Comparison of ENCODE assay signal across 8 mouse cellular contexts in genomic region chr1:72599146-72600101, GRCm38 (mm10). TPM values are rescaled to one million over a fixed set of nuclear protein-coding genes. Genes with fewer than 3 reads are reported as not detected.
DNase-seq lines count a peak whose midpoint lies in the region; ATAC-seq and TF ChIP-seq lines count a peak whose summit lies in the region.

No protein-coding gene starts in this region.

- no peak for TF ChIP-seq CTCF in intestine, postnatal 0 days (IDR thresholded peaks at IDR 0.05; ENCODE audit: low read depth)

- WGBS in intestine, embryonic 14.5 days: 56% methylated on average over 21 of the region's 21 CpGs
- 58% methylated on average over 21 of the region's 21 CpGs for WGBS in intestine, postnatal 0 days
- WGBS in heart, embryonic 10.5 days: 68% methylated on average over 21 of the region's 21 CpGs
- 51% methylated on average over 21 of the region's 21 CpGs for WGBS in stomach, embryonic 15.5 days

- ATAC-seq in intestine, embryonic 14.5 days (replicated peaks; ENCODE audit: low FRiP score, low TSS enrichment, low read depth): 0 out of 2 replicates have a peak, but pooled peaks have one; percentile 43
- no peak for ATAC-seq in intestine, postnatal 0 days
- no peak; the same call in 1 of the 2 replicates for ATAC-seq in stomach, embryonic 15.5 days (ENCODE audit: insufficient read depth, low FRiP score, low read depth)

- H3K9me3 ChIP-seq in intestine, embryonic 14.5 days (ENCODE audit: control insufficient read depth, low read length): no peaks in the 10 kb centered on the region
- H3K9me3 ChIP-seq in intestine, postnatal 0 days (ENCODE audit: control insufficient read depth): no peaks in the 10 kb centered on the region
- no peaks in the 10 kb centered on the region for H3K9me3 ChIP-seq in heart, embryonic 10.5 days
- no peaks in the 10 kb centered on the region for H3K9me3 ChIP-seq in stomach, embryonic 15.5 days

- no peak for DNase-seq in intestine, embryonic 14.5 days (ENCODE audit: low spot score)
- DNase-seq in heart, embryonic 10.5 days (ENCODE audit: low spot score): no peak
- DNase-seq in kidney, postnatal 14 days: peak; percentile 82
- no peak for DNase-seq in c-Kit-positive CD71-positive TER-119-positive erythroid progenitor cells, embryonic 14.5 days (ENCODE audit: low spot score)
- DNase-seq in layer of hippocampus, postnatal 36 days: no peak
- DNase-seq in adipocyte (ENCODE audit: low spot score): no peak

- H3K36me3 ChIP-seq in intestine, embryonic 14.5 days (ENCODE audit: control insufficient read depth, insufficient read depth, low read length): peaks cover 56% of the 10 kb centered on the region
- peaks cover 69% of the 10 kb centered on the region for H3K36me3 ChIP-seq in intestine, postnatal 0 days (ENCODE audit: control insufficient read depth, insufficient read depth)
- H3K36me3 ChIP-seq in heart, embryonic 10.5 days: peaks cover 62% of the 10 kb centered on the region
- peaks cover 20% of the 10 kb centered on the region for H3K36me3 ChIP-seq in stomach, embryonic 15.5 days

- H3K4me1 ChIP-seq in intestine, embryonic 14.5 days (replicated peaks; ENCODE audit: control insufficient read depth, insufficient read depth, low read length): peaks cover 9% of the 10 kb centered on the region
- no peaks in the 10 kb centered on the region for H3K4me1 ChIP-seq in intestine, postnatal 0 days (replicated peaks; ENCODE audit: control insufficient read depth, insufficient read depth, low read length)
- peaks cover 28% of the 10 kb centered on the region for H3K4me1 ChIP-seq in heart, embryonic 10.5 days
- 0 out of 2 replicates have a peak, but pooled peaks cover 8% of the 10 kb centered on the region for H3K4me1 ChIP-seq in stomach, embryonic 15.5 days

- H3K4me2 ChIP-seq in intestine, embryonic 14.5 days (ENCODE audit: low read length): no peak overlapping the region
- no peak overlapping the region for H3K4me2 ChIP-seq in intestine, postnatal 0 days (replicated peaks; ENCODE audit: low read depth)
- no peak overlapping the region for H3K4me2 ChIP-seq in stomach, embryonic 15.5 days

- H3K9ac ChIP-seq in intestine, embryonic 14.5 days (ENCODE audit: low read length): no peak overlapping the region
- no peak overlapping the region for H3K9ac ChIP-seq in intestine, postnatal 0 days (ENCODE audit: low read depth, low read length)
- H3K9ac ChIP-seq in stomach, embryonic 15.5 days: no peak overlapping the region

- H3K27ac ChIP-seq in intestine, embryonic 14.5 days (ENCODE audit: low read depth): no peak overlapping the region
- H3K27ac ChIP-seq in intestine, postnatal 0 days (ENCODE audit: low read depth, low read length): no peak overlapping the region
- H3K27ac ChIP-seq in heart, embryonic 10.5 days: peak overlapping the region; percentile 11; the same call in 1 of the 2 replicates
- peak overlapping the region; percentile 24 for H3K27ac ChIP-seq in stomach, embryonic 15.5 days

- no peak overlapping the region for H3K4me3 ChIP-seq in intestine, embryonic 14.5 days (ENCODE audit: low read depth, low read length)
- no peak overlapping the region for H3K4me3 ChIP-seq in intestine, postnatal 0 days (ENCODE audit: low read depth, low read length)
- H3K4me3 ChIP-seq in heart, embryonic 10.5 days: no peak overlapping the region
- no peak overlapping the region for H3K4me3 ChIP-seq in stomach, embryonic 15.5 days (replicated peaks)

- H3K27me3 ChIP-seq in intestine, embryonic 14.5 days (replicated peaks; ENCODE audit: control insufficient read depth, insufficient read depth, low read length): no peaks in the 10 kb centered on the region
- no peaks in the 10 kb centered on the region for H3K27me3 ChIP-seq in intestine, postnatal 0 days (replicated peaks; ENCODE audit: control insufficient read depth, insufficient read depth, low read length)
- H3K27me3 ChIP-seq in heart, embryonic 10.5 days (ENCODE audit: insufficient read depth, poor library complexity, severe bottlenecking): no peaks in the 10 kb centered on the region
- no peaks in the 10 kb centered on the region for H3K27me3 ChIP-seq in stomach, embryonic 15.5 days (replicated peaks)

RNA-seq across cellular contexts. Expression of gene Smarcal1, which starts 16.4 kb away (rescaled TPM):
- 23.2 and 24.2 TPM in 2 replicates for polyA plus RNA-seq in intestine, embryonic 14.5 days (2014; fragmentation: Nextera tagmentation; extraction: Ambion mirVana)
- 4.6 and 5.4 TPM in 2 replicates for polyA plus RNA-seq in intestine, postnatal 0 days (2015; fragmentation: Nextera tagmentation; extraction: Ambion mirVana)
- polyA plus RNA-seq in heart, embryonic 10.5 days (2016; fragmentation: Nextera tagmentation; extraction: Ambion mirVana): 19.5 and 20.9 TPM in 2 replicates
- polyA plus RNA-seq in stomach, embryonic 15.5 days (2015; fragmentation: Nextera tagmentation; extraction: Ambion mirVana): 18.2 and 20.8 TPM in 2 replicates
- total RNA-seq in layer of hippocampus, postnatal 36 days (2021): 10 to 100 TPM; 58.8 to 63.1 TPM

Comparison
In these comparisons a context has a peak if more than half of its experiments do, and no peak if none do; other contexts are left out.
1. H3K27ac ChIP-seq: peak in heart, embryonic 10.5 days (single experiment) and stomach, embryonic 15.5 days (single experiment); none in intestine, embryonic 14.5 days (single experiment) and intestine, postnatal 0 days (single experiment).